In genomic region chr16:37730293-37730835, GRCm38 (mm10) we compare ENCODE assay signal across 13 mouse cellular contexts. TPM values are rescaled to one million over a fixed set of nuclear protein-coding genes. Genes with fewer than 3 reads are reported as not detected.
DNase-seq lines count a peak whose midpoint lies in the region; ATAC-seq and TF ChIP-seq lines count a peak whose summit lies in the region.
"Had no signal": no experiment of that assay in that cellular context is flagged by ENCODE, and none has a peak within 500 bp of the region (broad histone marks: within the 10 kb centered on the region; RNA-seq: fewer than 3 reads in every experiment).

No protein-coding gene starts in this region.

- no peak overlapping the region for H3K4me2 ChIP-seq in hindbrain, embryonic 14.5 days (replicated peaks)
- no peak overlapping the region for H3K4me2 ChIP-seq in embryonic facial prominence, embryonic 14.5 days (ENCODE audit: low read depth, low read length)
- no peak overlapping the region for H3K4me2 ChIP-seq in stomach, embryonic 16.5 days (ENCODE audit: low read depth, low read length)
- H3K4me2 ChIP-seq in midbrain, embryonic 13.5 days (replicated peaks) = no peak overlapping the region

- no peak for DNase-seq in gastrocnemius, adult 2 months
- no peak for DNase-seq in gastrocnemius, postnatal 36 days
- DNase-seq in hindbrain, embryonic 10.5 days (ENCODE audit: low spot score) = no peak
- DNase-seq in hindbrain, embryonic 14.5 days (ENCODE audit: low spot score) = no peak
- DNase-seq in embryonic facial prominence, embryonic 14.5 days (ENCODE audit: low spot score) = peak; percentile 81
- DNase-seq in ovary, postnatal 14 days (ENCODE audit: low spot score) = no peak
- DNase-seq: cerebellum, adult 9-10 months; kidney, adult 9 months; left cerebral cortex, postnatal 4 days; thymus, postnatal 14 days had no signal

- no peaks in the 10 kb centered on the region for H3K4me1 ChIP-seq in hindbrain, embryonic 10.5 days (replicated peaks)
- no peaks in the 10 kb centered on the region; the same call in 1 of the 2 replicates for H3K4me1 ChIP-seq in hindbrain, embryonic 14.5 days (replicated peaks; ENCODE audit: control insufficient read depth, insufficient read depth, low read length)
- H3K4me1 ChIP-seq in embryonic facial prominence, embryonic 14.5 days (ENCODE audit: control insufficient read depth, insufficient read depth, low read length) = peaks cover 44% of the 10 kb centered on the region
- H3K4me1 ChIP-seq in stomach, embryonic 16.5 days (ENCODE audit: control insufficient read depth, insufficient read depth, low read length) = peaks cover 10% of the 10 kb centered on the region; the same call in 1 of the 2 replicates
- peaks cover 5% of the 10 kb centered on the region; the same call in 1 of the 2 replicates for H3K4me1 ChIP-seq in midbrain, embryonic 13.5 days (replicated peaks)

- no peak overlapping the region for H3K9ac ChIP-seq in hindbrain, embryonic 14.5 days
- H3K9ac ChIP-seq in embryonic facial prominence, embryonic 14.5 days (ENCODE audit: low read depth, low read length) = no peak overlapping the region
- H3K9ac ChIP-seq in stomach, embryonic 16.5 days (ENCODE audit: low read length) = no peak overlapping the region
- H3K9ac ChIP-seq in midbrain, embryonic 13.5 days (replicated peaks) = no peak overlapping the region

- no peak overlapping the region for H3K4me3 ChIP-seq in gastrocnemius, adult 2 months
- no peak overlapping the region for H3K4me3 ChIP-seq in hindbrain, embryonic 10.5 days
- no peak overlapping the region for H3K4me3 ChIP-seq in hindbrain, embryonic 14.5 days (replicated peaks; ENCODE audit: low read length)
- H3K4me3 ChIP-seq in embryonic facial prominence, embryonic 14.5 days (ENCODE audit: low read depth, low read length) = no peak overlapping the region
- H3K4me3 ChIP-seq in stomach, embryonic 16.5 days (replicated peaks; ENCODE audit: low read length) = no peak overlapping the region
- H3K4me3 ChIP-seq in midbrain, embryonic 13.5 days (replicated peaks) = no peak overlapping the region

- WGBS in hindbrain, embryonic 10.5 days = 82% methylated on average over 8 of the region's 8 CpGs
- 88% methylated on average over 8 of the region's 8 CpGs for WGBS in hindbrain, embryonic 14.5 days
- 55% methylated on average over 8 of the region's 8 CpGs for WGBS in embryonic facial prominence, embryonic 14.5 days
- WGBS in stomach, embryonic 16.5 days = 85% methylated on average over 8 of the region's 8 CpGs
- WGBS in midbrain, embryonic 13.5 days = 93% methylated on average over 8 of the region's 8 CpGs

- no peaks in the 10 kb centered on the region for H3K9me3 ChIP-seq in hindbrain, embryonic 10.5 days
- no peaks in the 10 kb centered on the region for H3K9me3 ChIP-seq in hindbrain, embryonic 14.5 days (ENCODE audit: control insufficient read depth, low read length)
- no peaks in the 10 kb centered on the region for H3K9me3 ChIP-seq in embryonic facial prominence, embryonic 14.5 days (ENCODE audit: control insufficient read depth, low read length)
- H3K9me3 ChIP-seq in stomach, embryonic 16.5 days (replicated peaks; ENCODE audit: control insufficient read depth, low read length) = no peaks in the 10 kb centered on the region
- no peaks in the 10 kb centered on the region for H3K9me3 ChIP-seq in midbrain, embryonic 13.5 days

- peak overlapping the region; percentile 68 for H3K27ac ChIP-seq in gastrocnemius, adult 2 months
- H3K27ac ChIP-seq in hindbrain, embryonic 10.5 days = 0 out of 2 replicates have a peak overlapping the region, but pooled peaks have one; percentile 16
- no peak overlapping the region for H3K27ac ChIP-seq in hindbrain, embryonic 14.5 days
- peak overlapping the region; percentile 96 for H3K27ac ChIP-seq in embryonic facial prominence, embryonic 14.5 days (replicated peaks; ENCODE audit: low read depth, low read length)
- 0 out of 2 replicates have a peak overlapping the region, but pooled peaks have one; percentile 8 for H3K27ac ChIP-seq in stomach, embryonic 16.5 days (ENCODE audit: low read length)
- no peak overlapping the region for H3K27ac ChIP-seq in midbrain, embryonic 13.5 days

- intact Hi-C loops in gastrocnemius, adult 2 months (cut with DNase I) = no loop called here
- intact Hi-C loops in gastrocnemius, postnatal 36 days (cut with DNase I) = no loop called here

- H3K27me3 ChIP-seq in hindbrain, embryonic 10.5 days (ENCODE audit: insufficient read depth, poor library complexity, severe bottlenecking) = no peaks in the 10 kb centered on the region
- H3K27me3 ChIP-seq in hindbrain, embryonic 14.5 days (ENCODE audit: control insufficient read depth, insufficient read depth, low read length) = 0 out of 2 replicates have a peak, but pooled peaks cover 3% of the 10 kb centered on the region
- no peaks in the 10 kb centered on the region for H3K27me3 ChIP-seq in embryonic facial prominence, embryonic 14.5 days (replicated peaks; ENCODE audit: control insufficient read depth, insufficient read depth, low read length)
- no peaks in the 10 kb centered on the region for H3K27me3 ChIP-seq in stomach, embryonic 16.5 days (ENCODE audit: control insufficient read depth, insufficient read depth, low read length)
- no peaks in the 10 kb centered on the region for H3K27me3 ChIP-seq in midbrain, embryonic 13.5 days

- ATAC-seq in hindbrain, embryonic 14.5 days (ENCODE audit: low FRiP score) = no peak
- no peak for ATAC-seq in embryonic facial prominence, embryonic 14.5 days (ENCODE audit: low read depth)
- ATAC-seq in stomach, embryonic 16.5 days (ENCODE audit: insufficient read depth, low FRiP score) = no peak
- no peak for ATAC-seq in midbrain, embryonic 13.5 days
- ATAC-seq: hindbrain, embryonic 16.5 days had no signal

- TF ChIP-seq CTCF in gastrocnemius, adult 2 months (IDR thresholded peaks at IDR 0.05) = no peak

- H3K36me3 ChIP-seq in hindbrain, embryonic 10.5 days = no peaks in the 10 kb centered on the region
- H3K36me3 ChIP-seq in hindbrain, embryonic 14.5 days (replicated peaks; ENCODE audit: control insufficient read depth, insufficient read depth) = no peaks in the 10 kb centered on the region
- H3K36me3 ChIP-seq in embryonic facial prominence, embryonic 14.5 days (ENCODE audit: control insufficient read depth, insufficient read depth, low read length) = no peaks in the 10 kb centered on the region
- no peaks in the 10 kb centered on the region for H3K36me3 ChIP-seq in stomach, embryonic 16.5 days (ENCODE audit: control insufficient read depth, insufficient read depth, low read length)
- no peaks in the 10 kb centered on the region for H3K36me3 ChIP-seq in midbrain, embryonic 13.5 days

RNA-seq across cellular contexts. Expression of gene Fstl1, which starts 46.3 kb away (rescaled TPM):
- 10 to 100 TPM; 30.2 to 54.1 TPM for total RNA-seq in gastrocnemius, adult 2 months (2021)
- 10 to 100 TPM; 60.2 to 70.4 TPM for total RNA-seq in gastrocnemius, postnatal 36 days (2021)
- polyA plus RNA-seq in hindbrain, embryonic 10.5 days (2016; fragmentation: Nextera tagmentation; extraction: Ambion mirVana) = 170 and 178 TPM in 2 replicates
- 111 and 126 TPM in 2 replicates for polyA plus RNA-seq in hindbrain, embryonic 14.5 days (2014; fragmentation: Nextera tagmentation; extraction: Ambion mirVana)
- polyA plus RNA-seq in embryonic facial prominence, embryonic 14.5 days (2014; fragmentation: Nextera tagmentation; extraction: Ambion mirVana) = 833 and 870 TPM in 2 replicates
- 417 and 440 TPM in 2 replicates for polyA plus RNA-seq in stomach, embryonic 16.5 days (2015; fragmentation: Nextera tagmentation; extraction: Ambion mirVana)
- 98.9 and 99.0 TPM in 2 replicates for polyA plus RNA-seq in midbrain, embryonic 13.5 days (2015; fragmentation: Nextera tagmentation; extraction: Ambion mirVana)

Comparison
In these comparisons a context has a peak if more than half of its experiments do, and no peak if none do; other contexts are left out.
1. H3K27ac ChIP-seq: peak in gastrocnemius, adult 2 months (single experiment), hindbrain, embryonic 10.5 days (single experiment), embryonic facial prominence, embryonic 14.5 days (single experiment) and stomach, embryonic 16.5 days (single experiment); none in hindbrain, embryonic 14.5 days (single experiment) and midbrain, embryonic 13.5 days (single experiment).